Mouse (Mus musculus) splenic B cell, adult 2 months (primary cell): ENCODE measurements around the gene Mmp21.

Source experiments
- DNase-seq: peaks from one replicate; pipeline ENCODE4 v3.0.0-alpha.2; 2011; ENCODE audit warnings: low read depth, low spot score
- H3K27me3 ChIP-seq: 2 replicates; pipeline ENCODE4 v1.6.1; 2012; ENCODE audit warnings: mild to moderate bottlenecking, low read length, moderate library complexity, mixed read lengths; ENCODE audit not compliant: control insufficient read depth, poor library complexity, insufficient read depth, severe bottlenecking
- H3K36me3 ChIP-seq: 2 replicates; pipeline ENCODE4 v1.6.1; 2012; ENCODE audit warnings: mild to moderate bottlenecking, low read length, moderate library complexity, mixed read lengths; ENCODE audit not compliant: control insufficient read depth, poor library complexity, insufficient read depth, severe bottlenecking

The Mmp21 gene

DNA sequence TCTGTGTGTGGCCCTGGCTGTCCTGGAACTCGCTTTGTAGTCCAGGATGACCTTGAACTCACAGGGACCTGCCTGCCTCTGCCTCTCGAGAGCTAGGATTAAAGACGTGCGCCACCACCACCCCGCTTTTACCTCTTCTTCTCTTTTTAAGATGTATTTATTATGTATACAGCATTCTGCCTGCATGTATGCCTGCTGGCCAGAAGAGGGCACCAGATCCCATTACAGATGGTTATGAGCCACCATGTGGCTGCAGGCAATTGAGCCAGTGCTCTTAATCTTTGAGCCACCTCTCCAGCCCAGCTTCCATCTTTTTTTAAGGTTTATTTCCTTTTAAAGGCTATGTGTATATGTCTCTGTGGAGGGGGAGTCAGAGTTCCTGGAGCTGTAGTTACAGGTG lies 4.2 kb upstream of the Mmp21 start:
- Histone ChIP-seq H3K27me3 (no peaks in the 10 kb centered on the region), H3K36me3 (no peaks in the 10 kb centered on the region)
- peak; percentile 31 for DNase-seq

DNA sequence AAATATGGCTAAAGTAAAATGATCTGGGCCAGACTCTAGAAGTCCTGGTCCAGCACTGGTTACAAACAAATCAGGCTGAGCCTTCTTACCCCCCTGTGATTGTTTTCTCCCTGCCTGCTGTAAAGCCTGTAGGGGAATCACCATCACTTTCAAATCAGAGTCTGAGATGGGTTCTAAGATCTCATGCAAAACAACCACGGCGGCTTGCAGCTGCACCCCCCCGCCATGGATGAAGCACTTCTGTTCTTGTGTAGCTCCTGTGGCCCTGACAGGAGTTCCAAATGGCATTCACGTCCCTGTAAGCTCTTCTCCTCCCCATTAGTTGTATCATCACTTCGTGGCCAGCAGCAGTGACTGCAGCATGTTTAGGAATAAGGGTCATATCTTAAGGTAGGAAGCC lies 3.8 kb upstream of the Mmp21 start:
- no peak for DNase-seq

DNA sequence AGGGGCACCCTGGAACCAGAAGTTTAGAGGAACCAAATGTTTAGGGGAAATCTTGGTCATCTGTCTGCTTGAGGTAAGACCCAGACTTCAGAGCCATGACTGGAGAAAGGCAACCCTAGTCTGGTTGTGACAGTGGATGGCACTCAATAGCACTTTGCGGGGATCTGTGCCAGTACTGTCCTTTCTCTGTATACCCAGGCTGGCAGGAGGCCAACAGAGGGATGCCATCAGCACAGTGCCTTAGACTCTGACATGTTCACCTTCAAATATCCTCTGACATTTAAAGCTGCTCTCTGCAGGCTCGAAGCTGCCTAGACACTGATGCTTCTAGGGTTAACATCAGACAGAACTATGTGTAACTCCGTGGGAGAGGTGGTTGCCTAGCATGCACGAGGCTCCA lies 422 bp downstream of the Mmp21 start:
- DNase-seq = no peak
- Histone ChIP-seq H3K36me3 (peaks cover under 1% of the 10 kb centered on the region; the same call in 1 of the 2 replicates), H3K27me3 (no peaks in the 10 kb centered on the region)

More for the DNA sequence above, 3.8 kb upstream of the Mmp21 start:
- Histone ChIP-seq H3K36me3 (no peaks in the 10 kb centered on the region), H3K27me3 (no peaks in the 10 kb centered on the region)

DNA sequence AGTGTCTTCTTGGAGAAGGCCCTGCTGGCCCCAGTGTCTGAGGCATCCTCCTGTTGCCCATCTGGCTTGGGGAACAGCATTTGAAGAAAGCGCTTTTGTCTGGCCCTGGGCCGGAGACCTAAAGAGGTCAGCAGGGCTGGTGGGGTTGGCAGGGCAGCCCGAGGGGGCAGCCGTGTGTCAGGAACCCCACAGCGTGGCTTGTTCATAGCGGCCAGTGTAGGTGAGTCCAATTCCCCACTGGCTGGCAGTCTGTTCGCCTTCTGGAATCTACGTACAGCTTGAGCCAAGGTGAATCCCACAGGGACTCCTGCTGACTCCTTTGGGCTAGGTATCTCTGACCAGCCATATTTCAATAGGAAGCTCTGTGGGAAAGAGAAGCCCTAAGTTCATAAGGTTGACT lies 1.1 kb downstream of the Mmp21 start:
- no peak for DNase-seq
- peaks cover 2% of the 10 kb centered on the region; the same call in 1 of the 2 replicates for H3K36me3 ChIP-seq
- H3K27me3 ChIP-seq = no peaks in the 10 kb centered on the region

DNA sequence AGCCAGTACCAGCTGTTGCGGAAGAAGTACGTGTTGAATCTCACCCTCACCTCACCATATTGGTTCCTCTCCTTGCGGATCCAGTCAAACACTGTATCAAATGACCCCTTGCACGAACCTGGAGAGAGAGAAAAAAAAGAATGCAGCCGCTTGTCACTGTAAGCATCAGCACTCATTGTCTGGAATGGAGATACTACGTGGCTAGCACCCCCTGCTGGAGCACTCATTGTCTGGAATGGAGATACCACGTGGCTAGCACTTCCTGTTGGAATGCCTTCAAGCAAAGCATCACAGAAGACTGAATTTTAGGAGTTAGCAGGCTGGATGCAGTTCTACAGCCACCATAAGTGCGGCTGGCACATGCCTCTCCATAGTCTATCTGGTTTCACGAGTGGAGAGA lies 3.9 kb downstream of the Mmp21 start:
- H3K27me3 ChIP-seq = no peaks in the 10 kb centered on the region
- H3K36me3 ChIP-seq = peaks cover 8% of the 10 kb centered on the region
- DNase-seq = peak; percentile 15

DNA sequence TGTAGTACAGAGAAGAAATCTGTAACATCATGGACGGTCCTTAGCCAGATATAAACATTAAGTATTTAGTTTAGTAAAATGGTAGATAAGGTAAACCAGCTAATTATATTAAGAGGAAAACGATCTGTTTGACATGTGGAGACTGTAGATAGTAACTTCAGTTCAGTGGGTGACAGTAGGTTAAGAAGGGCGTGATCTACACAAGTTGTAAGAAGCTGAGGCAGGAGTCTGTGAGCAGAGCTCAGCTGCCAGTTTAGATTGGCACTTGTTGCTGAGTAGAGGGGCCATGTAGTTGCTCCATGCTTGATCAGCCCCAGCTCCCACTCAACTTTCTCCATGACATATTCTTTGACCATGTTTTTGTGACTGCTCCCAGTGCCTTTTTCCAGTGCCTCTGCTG lies 9.0 kb downstream of the Mmp21 start:
- H3K27me3 ChIP-seq = no peaks in the 10 kb centered on the region
- DNase-seq = no peak
- peaks cover 21% of the 10 kb centered on the region for H3K36me3 ChIP-seq

DNA sequence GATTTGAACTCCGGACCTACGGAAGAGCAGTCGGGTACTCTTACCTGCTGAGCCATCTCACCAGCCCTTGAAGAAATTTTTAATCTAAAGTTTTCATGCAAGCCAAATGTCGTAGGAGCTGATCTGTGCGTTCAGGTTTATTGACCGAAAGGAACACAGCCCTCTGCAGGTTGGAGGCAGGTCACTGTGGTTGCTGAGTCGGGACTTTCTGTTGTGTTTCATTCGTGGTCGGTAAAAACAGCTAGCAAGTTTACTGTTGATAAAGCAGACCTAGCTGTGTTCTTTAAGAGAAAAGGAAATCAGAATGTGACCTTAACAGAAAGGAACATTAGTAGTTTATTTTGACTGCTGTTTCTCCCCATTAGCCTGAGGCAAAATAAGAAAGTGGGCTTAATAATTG lies 9.9 kb downstream of the Mmp21 start:
- no peaks in the 10 kb centered on the region for H3K27me3 ChIP-seq
- DNase-seq = no peak
- H3K36me3 ChIP-seq = peaks cover 21% of the 10 kb centered on the region

DNA sequence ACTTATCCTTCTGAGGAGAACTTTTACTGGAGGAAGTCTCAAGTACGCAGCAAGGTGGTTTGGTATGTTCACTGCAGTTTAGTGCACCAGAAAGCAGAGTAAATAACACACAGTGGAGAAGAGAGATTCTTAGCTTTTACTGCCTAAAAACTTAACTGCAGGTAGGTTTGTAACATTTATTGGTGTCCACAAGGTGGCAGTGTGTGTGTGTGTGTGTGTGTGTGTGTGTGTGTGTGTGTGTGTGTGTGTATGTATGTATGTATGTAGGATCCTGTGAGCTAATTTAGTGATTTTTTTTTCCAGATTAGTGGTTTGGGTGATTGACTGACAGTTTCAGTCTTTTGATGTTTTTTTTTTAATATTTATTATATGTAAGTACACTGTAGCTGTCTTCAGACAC lies 10.8 kb downstream of the Mmp21 start:
- H3K27me3 ChIP-seq = no peaks in the 10 kb centered on the region
- peaks cover 19% of the 10 kb centered on the region for H3K36me3 ChIP-seq
- peak; percentile 42 for DNase-seq

DNA sequence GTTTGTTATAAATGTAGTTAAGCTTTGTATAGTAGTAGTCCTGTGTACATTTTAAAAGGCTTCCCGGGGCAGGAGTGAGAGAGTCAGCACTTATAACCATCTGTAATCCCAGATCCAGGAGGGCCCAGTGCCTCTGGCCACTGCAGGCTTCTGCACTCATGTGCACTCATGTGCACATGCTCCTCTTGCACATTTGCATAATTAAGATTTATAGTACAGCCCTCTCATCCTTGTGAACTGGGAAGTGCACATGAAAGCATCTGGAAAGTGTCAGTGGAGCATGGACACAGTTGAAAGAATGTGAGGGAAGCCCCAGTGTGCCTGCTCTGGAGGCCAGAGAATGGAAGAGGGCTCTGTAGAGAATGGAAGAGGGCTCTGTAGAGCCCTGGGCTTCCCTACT lies 17.4 kb downstream of the Mmp21 start:
- DNase-seq = no peak
- Histone ChIP-seq H3K27me3 (no peaks in the 10 kb centered on the region), H3K36me3 (peaks cover 28% of the 10 kb centered on the region)

DNA sequence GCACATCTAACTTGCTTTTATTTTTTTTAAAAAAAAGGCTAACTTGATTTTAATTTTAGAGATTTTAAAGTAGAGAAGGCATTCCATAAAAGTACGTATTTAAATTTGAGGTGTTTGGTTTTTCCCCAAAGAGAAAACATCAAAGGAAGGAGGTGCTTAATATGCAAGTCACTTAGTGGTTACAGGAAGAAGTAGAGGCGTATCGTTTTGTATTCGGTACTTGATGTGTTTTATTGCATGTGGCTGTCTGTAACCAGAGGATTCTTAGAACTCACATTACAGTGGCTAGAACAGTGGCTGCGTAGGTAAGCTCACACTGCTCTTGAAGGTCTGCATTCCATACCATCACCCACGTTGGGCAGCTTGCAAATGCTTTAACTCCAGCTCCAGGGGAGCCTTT lies 34.1 kb downstream of the Mmp21 start:
- Histone ChIP-seq H3K27me3 (no peaks in the 10 kb centered on the region), H3K36me3 (peaks cover 41% of the 10 kb centered on the region)
- DNase-seq = no peak

DNA sequence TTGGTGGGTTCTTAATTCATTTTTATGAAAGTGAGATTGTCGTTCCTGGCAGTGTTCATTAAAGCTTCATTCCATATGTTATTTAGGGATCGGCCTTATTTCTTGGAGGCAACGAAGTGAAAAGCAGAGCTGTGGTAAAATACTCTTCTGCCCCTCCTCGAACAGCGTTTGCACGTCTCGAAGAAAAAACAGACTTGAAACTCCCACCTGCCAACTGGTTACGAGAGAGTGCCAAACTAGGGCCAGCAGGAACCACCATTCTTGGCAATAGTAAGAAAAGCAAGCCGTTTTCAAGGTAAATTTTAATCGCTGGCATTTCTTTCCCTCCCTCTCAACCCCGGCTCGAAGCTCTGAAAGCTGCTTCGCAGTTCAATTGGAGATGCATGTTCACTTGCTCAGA lies 41.0 kb downstream of the Mmp21 start:
- DNase-seq = no peak

DNA sequence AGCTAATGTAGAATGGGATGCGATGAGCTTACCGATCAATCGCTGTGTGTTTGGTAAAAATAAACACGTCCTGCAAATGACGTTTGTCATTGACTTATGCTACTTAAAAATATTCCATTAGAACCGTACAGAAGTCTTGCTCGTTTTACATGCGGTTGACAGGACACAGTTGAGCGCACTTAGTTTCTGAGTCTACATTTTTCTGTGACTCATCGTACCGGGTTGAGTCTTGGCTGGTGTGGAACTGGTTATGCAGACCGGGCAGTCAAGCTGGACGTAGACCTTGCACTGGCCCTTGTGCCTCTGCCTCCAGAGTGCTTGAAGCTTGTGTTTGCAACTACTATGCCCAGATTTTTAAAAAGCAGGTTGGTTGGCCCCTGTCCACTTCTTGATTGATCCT lies 41.6 kb downstream of the Mmp21 start:
- H3K36me3 ChIP-seq = peaks cover 21% of the 10 kb centered on the region
- peak; percentile 55 for DNase-seq
- no peaks in the 10 kb centered on the region for H3K27me3 ChIP-seq

More for the DNA sequence above, 41.0 kb downstream of the Mmp21 start:
- peaks cover 22% of the 10 kb centered on the region for H3K36me3 ChIP-seq
- H3K27me3 ChIP-seq = no peaks in the 10 kb centered on the region

DNA sequence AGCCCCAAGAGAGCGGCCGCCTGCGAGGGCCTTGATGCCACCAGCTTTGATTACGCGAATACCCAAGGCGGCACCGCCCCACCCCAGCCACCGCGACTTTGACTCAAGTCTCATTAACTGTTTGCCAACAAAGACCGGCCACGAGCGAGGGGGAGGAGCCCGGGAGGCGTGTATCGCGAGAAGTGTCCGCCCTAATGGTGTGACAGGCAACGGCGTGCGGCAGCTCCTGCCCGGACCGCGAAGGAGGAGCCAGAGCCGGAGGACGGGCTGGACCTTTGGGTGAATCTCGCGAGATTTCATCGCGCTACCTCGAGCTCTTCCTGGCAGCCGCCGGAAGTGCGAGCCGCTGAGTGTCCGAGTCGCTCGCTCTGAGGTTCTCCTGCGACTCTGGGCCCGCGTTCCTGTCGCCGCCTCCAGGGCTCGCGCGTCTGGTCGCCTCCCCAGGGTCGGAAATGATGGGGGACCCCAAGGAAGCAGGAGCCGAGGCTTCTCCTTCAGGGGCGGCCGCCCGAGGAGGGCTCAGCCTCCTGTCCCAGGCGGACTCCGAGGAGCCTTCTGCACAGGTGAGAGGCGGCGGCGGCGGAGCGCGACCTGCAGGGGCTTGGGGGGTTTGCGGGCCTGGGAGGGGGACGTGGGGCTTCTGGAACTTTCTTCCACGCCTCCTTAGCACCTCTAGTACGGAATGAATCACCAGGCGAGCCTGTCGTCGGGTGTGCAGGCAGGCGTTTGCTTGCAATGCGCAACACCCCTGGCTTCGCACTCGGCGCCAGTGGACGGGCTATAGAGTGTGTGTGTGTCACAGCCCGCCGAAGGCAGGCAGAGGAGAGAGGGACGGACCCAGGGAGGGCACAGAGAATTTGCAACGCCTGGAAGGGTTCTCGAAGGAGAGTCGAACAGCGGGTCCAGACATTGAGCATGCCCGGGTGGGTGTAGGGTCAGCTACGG lies 42.2 kb downstream of the Mmp21 start, which contains the start of gene Edrf1:
Edrf1 (plus strand) TSS at position 183 of the 945 bp plus-strand sequence.
- H3K36me3 ChIP-seq = peaks cover 16% of the 10 kb centered on the region
- no peaks in the 10 kb centered on the region for H3K27me3 ChIP-seq
- peak; percentile 99 for DNase-seq

DNA sequence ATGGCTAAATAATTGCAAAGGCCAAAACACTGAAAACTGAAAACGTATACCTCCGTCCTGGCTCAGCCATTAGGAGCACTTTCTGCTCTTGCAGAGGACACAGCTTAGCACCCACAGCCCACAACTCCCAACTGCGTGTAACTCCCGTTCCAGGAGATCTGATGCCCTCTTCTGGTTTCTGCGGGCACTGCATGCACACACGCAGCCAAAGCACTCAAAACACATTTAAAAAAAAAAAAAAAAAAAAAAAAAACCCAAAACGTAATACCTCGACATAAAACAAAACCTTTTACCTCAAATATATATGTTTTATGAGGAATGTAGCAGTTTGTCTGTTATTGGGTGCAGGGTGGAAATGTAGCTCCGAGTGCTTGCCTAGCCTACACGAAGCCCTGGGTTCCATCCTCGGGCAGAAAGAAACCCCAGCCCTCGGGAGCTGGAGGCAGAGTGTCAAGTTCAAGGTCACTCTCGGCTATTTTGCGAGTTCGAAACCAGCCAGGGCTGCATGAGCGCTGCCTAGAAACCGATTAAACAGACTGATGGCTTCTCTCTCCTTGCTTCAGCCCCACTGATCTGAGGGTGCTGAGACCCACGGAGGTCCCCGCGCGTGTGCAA lies 43.0 kb downstream of the Mmp21 start:
- peaks cover 10% of the 10 kb centered on the region for H3K36me3 ChIP-seq
- peak; percentile 92 for DNase-seq
- no peaks in the 10 kb centered on the region for H3K27me3 ChIP-seq

DNA sequence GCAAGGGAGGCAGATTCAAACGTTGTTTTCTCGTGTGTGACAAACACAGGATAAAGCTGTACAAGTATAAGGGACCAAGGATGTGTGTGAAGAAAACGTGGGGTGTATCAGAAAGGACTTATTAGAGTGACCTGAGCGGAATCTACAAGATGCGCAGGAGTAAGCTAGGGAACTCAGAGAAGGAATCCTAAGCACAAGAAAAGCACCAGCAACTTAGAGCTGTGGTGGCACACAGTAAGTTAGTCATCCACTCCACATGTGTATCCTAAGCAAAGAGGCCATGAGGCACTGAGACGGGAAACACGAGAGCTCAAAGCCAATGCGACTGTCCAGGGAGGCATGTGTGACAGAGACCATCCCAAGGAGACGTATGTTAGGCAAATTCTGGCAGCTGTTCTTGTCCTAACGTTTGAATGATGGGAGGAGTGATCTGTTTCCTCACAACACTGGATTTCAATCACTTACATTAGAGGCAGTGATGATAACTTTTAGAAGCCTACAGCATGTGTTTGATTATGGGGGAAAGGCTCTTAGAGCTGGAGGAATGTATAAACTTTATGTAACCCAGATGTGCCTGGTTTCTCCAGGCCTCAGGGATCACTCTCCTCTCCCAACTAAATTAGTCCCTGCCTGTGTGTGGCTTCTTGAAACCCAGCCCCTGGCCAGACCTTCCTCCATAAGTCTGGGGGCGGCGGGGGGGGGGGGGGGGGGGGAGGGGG lies 44.8 kb downstream of the Mmp21 start:
- H3K27me3 ChIP-seq = no peaks in the 10 kb centered on the region
- DNase-seq = no peak
- 0 out of 2 replicates have a peak, but pooled peaks cover 2% of the 10 kb centered on the region for H3K36me3 ChIP-seq
